Mouse (Mus musculus): Measurements from ENCODE around the gene Polr3h. TPM values are rescaled to one million over a fixed set of nuclear protein-coding genes. Genes with fewer than 3 reads are reported as not detected.
A peak's percentile ranks its signal among the peaks of the same experiment; 100 is the strongest.
"Not testable (repeated sequence)": the region's sequence is repeated elsewhere in the genome, so short reads cannot be mapped to it uniquely, and the experiment has no call there.

Gene Polr3h
- 80.1 and 80.8 TPM in 2 replicates for polyA plus RNA-seq (2015; fragmentation: Nextera tagmentation; extraction: Ambion mirVana)

- under 1% methylated on average over 54 of the region's 54 CpGs for WGBS
- H3K27me3 ChIP-seq, result no peaks in the 10 kb centered on the region
- H3K9me3 ChIP-seq (replicated peaks), result no peaks in the 10 kb centered on the region
- peak within 1 kb of the TSS; percentile 81 for H3K4me3 ChIP-seq (replicated peaks)
- peaks cover 52% of the 10 kb centered on the region for H3K4me1 ChIP-seq
- peaks cover 10% of the 10 kb centered on the region for H3K36me3 ChIP-seq
- peak within 1 kb of the TSS; percentile 93 for H3K27ac ChIP-seq
- peak within 1 kb of the TSS; percentile 93 for H3K4me2 ChIP-seq
- H3K9ac ChIP-seq, result peak within 1 kb of the TSS; percentile 80
- peak; percentile 93 for ATAC-seq (replicated peaks; ENCODE audit: low FRiP score)
These were observed at the start of gene Polr3h for GRCm38 (mm10) chr15:81925760-81926445. Polr3h (minus strand) TSS chr15:81926240.

GRCm38 (mm10) chr15:81975156-81975555 lies 49.1 kb upstream of the Polr3h start:
- ATAC-seq (replicated peaks; ENCODE audit: low FRiP score); H3K9ac ChIP-seq; H3K4me2 ChIP-seq; H3K4me3 ChIP-seq (replicated peaks); H3K36me3 ChIP-seq; H3K27me3 ChIP-seq; H3K27ac ChIP-seq; H3K4me1 ChIP-seq; H3K9me3 ChIP-seq (replicated peaks): not testable (repeated sequence)
- WGBS, result 94% methylated on average over 8 of the region's 8 CpGs

GRCm38 (mm10) chr15:81970498-81970897 lies 44.5 kb upstream of the Polr3h start:
- 95% methylated on average over 4 of the region's 4 CpGs for WGBS
- ATAC-seq (replicated peaks; ENCODE audit: low FRiP score); H3K9me3 ChIP-seq (replicated peaks); H3K4me2 ChIP-seq; H3K27me3 ChIP-seq; H3K9ac ChIP-seq; H3K27ac ChIP-seq; H3K4me3 ChIP-seq (replicated peaks); H3K4me1 ChIP-seq; H3K36me3 ChIP-seq: not testable (repeated sequence)

DNA sequence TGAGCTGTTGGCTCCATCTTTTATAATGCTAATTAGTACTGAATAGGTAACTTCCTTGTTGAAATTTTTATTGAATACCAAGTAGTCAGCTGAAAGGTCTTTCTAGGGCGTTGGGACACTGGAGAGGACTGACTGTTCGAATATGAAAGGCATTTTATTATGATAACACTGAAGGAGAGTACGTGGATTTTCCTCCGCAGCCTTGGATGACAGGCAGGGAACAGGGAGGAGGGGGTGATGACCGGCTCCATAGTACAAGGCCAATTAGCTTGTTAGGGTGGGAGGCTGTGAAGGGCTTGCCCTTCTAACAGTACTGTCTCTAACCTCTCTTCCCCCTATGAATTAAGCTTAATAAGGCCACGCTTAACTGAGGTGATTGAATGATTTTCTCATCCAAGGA lies 43.6 kb upstream of the Polr3h start:
- H3K9ac ChIP-seq; H3K27ac ChIP-seq; H3K27me3 ChIP-seq; H3K4me1 ChIP-seq; H3K36me3 ChIP-seq; H3K4me2 ChIP-seq; ATAC-seq (replicated peaks; ENCODE audit: low FRiP score); H3K4me3 ChIP-seq (replicated peaks); H3K9me3 ChIP-seq (replicated peaks): not testable (repeated sequence)
- WGBS, result 75% methylated on average over 6 of the region's 6 CpGs

DNA sequence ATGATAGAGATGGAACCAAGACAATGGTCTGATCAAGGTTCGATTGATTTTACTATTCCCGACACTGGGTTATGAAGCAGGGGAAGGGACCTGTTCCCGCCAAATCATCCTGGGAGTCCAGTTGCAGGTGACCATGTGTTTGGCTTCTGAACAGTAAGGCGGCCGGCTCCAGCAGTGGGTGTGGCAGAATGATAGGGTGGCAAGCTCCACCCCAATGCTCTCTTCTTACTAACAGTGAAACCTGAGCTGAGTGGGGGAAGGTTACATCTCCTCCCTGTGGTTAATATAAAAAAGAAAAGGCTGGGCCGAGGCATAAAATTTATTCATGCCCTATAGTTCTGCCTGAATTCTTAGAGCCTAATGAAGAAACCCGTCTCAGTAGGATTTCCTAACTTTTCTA lies 43.1 kb upstream of the Polr3h start:
- Histone ChIP-seq H3K36me3 (no peaks in the 10 kb centered on the region), H3K4me2 (no peak overlapping the region), H3K4me3 (replicated peaks) (no peak overlapping the region), H3K4me1 (no peaks in the 10 kb centered on the region), H3K9ac (no peak overlapping the region), H3K9me3 (replicated peaks) (peaks cover 5% of the 10 kb centered on the region), H3K27ac (no peak overlapping the region), H3K27me3 (no peaks in the 10 kb centered on the region)
- WGBS, result 53% methylated on average over 7 of the region's 7 CpGs
- 0 out of 2 replicates have a peak, but pooled peaks have one; percentile 46 for ATAC-seq (replicated peaks; ENCODE audit: low FRiP score)

- H3K9ac ChIP-seq, result no peak overlapping the region
- no peaks in the 10 kb centered on the region for H3K4me1 ChIP-seq
- H3K4me3 ChIP-seq (replicated peaks), result no peak overlapping the region
- no peaks in the 10 kb centered on the region for H3K27me3 ChIP-seq
- no peaks in the 10 kb centered on the region for H3K36me3 ChIP-seq
- H3K4me2 ChIP-seq, result no peak overlapping the region
- no peak for ATAC-seq (replicated peaks; ENCODE audit: low FRiP score)
- 35% methylated on average over 2 of the region's 2 CpGs for WGBS
- H3K27ac ChIP-seq, result no peak overlapping the region
- peaks cover 5% of the 10 kb centered on the region for H3K9me3 ChIP-seq (replicated peaks)
These were observed 42.4 kb upstream of the Polr3h start for GRCm38 (mm10) chr15:81968447-81968846.

DNA sequence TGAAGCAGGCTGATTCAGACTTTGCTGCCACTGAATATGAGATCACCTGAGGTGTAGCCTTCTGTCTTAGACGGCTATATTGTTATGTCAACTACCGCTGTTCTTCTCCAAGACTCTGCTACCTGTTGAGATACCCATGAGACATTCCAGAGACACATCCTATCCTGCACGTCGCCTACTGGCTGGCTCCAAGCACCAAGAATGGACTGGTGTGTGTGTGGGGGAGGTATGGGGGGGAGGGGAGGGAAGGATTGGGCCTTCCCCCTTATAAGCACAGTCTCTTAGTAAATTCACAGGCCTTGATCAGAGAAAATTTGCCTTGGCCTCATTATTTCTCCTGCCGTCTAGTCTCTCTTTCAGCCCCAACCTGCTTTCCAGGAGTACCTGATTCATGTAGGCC lies 41.8 kb upstream of the Polr3h start:
- H3K27ac ChIP-seq, result no peak overlapping the region
- WGBS, result 85% methylated on average over 5 of the region's 5 CpGs
- H3K4me3 ChIP-seq (replicated peaks), result no peak overlapping the region
- ATAC-seq (replicated peaks; ENCODE audit: low FRiP score), result no peak
- peaks cover 5% of the 10 kb centered on the region for H3K9me3 ChIP-seq (replicated peaks)
- H3K36me3 ChIP-seq, result no peaks in the 10 kb centered on the region
- H3K4me2 ChIP-seq, result no peak overlapping the region
- no peaks in the 10 kb centered on the region for H3K4me1 ChIP-seq
- H3K9ac ChIP-seq, result no peak overlapping the region
- no peaks in the 10 kb centered on the region for H3K27me3 ChIP-seq

- H3K27me3 ChIP-seq, result no peaks in the 10 kb centered on the region
- no peaks in the 10 kb centered on the region for H3K36me3 ChIP-seq
- ATAC-seq (replicated peaks; ENCODE audit: low FRiP score), result no peak
- no peak overlapping the region for H3K27ac ChIP-seq
- 79% methylated on average over 13 of the region's 14 CpGs for WGBS
- H3K4me1 ChIP-seq, result 0 out of 2 replicates have a peak, but pooled peaks cover 2% of the 10 kb centered on the region
- H3K9ac ChIP-seq, result no peak overlapping the region
- H3K4me2 ChIP-seq, result no peak overlapping the region
- no peaks in the 10 kb centered on the region for H3K9me3 ChIP-seq (replicated peaks)
- no peak overlapping the region for H3K4me3 ChIP-seq (replicated peaks)
These were observed 40.2 kb upstream of the Polr3h start for GRCm38 (mm10) chr15:81966062-81966829.

DNA sequence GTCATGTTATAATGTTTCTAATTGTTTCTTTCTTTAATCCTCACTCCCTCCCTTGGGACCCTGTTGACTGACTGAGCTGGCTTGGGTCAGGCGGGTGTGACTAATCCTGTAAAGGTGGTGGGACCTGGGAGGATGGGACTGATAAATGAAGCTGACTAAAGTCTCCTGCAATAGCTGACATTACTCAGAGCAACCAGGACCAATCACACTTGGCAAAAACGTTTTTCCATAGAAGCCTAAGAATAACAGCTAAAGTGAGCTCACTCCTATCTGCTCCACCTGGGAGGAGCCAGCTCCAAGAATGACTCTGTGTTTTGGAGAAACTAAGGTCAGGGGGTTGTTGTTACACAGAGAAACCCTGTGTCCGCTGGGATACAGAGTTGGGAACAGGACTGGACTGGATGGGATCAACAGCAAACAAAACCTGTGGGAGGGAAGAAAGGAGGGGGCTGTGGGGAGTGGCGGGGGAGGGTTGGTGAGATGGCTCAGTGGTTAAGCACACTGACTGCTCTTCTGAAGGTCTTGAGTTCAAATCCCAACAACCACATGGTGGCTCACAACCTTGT lies 39.0 kb upstream of the Polr3h start:
- WGBS, result 71% methylated on average over 4 of the region's 4 CpGs
- no peaks in the 10 kb centered on the region for H3K27me3 ChIP-seq
- no peaks in the 10 kb centered on the region for H3K9me3 ChIP-seq (replicated peaks)
- H3K4me1 ChIP-seq, result peaks cover 8% of the 10 kb centered on the region; the same call in 1 of the 2 replicates
- H3K4me3 ChIP-seq (replicated peaks), result no peak overlapping the region
- H3K36me3 ChIP-seq, result no peaks in the 10 kb centered on the region
- ATAC-seq (replicated peaks; ENCODE audit: low FRiP score), result no peak
- H3K4me2 ChIP-seq, result no peak overlapping the region
- no peak overlapping the region for H3K9ac ChIP-seq
- no peak overlapping the region for H3K27ac ChIP-seq

- Histone ChIP-seq H3K4me3 (replicated peaks) (no peak overlapping the region), H3K4me1 (peaks cover 13% of the 10 kb centered on the region; the same call in 1 of the 2 replicates), H3K4me2 (no peak overlapping the region), H3K9ac (no peak overlapping the region), H3K27me3 (no peaks in the 10 kb centered on the region), H3K27ac (no peak overlapping the region), H3K36me3 (no peaks in the 10 kb centered on the region), H3K9me3 (replicated peaks) (no peaks in the 10 kb centered on the region)
- no peak for ATAC-seq (replicated peaks; ENCODE audit: low FRiP score)
- WGBS, result 45% methylated on average over 1 of the region's 1 CpGs
These were observed 38.2 kb upstream of the Polr3h start for GRCm38 (mm10) chr15:81964262-81964661.

GRCm38 (mm10) chr15:81961078-81961451 lies 35.0 kb upstream of the Polr3h start:
- Histone ChIP-seq H3K27me3 (no peaks in the 10 kb centered on the region), H3K9me3 (replicated peaks) (no peaks in the 10 kb centered on the region), H3K4me3 (replicated peaks) (peak overlapping the region; percentile 71), H3K36me3 (no peaks in the 10 kb centered on the region), H3K4me2 (peak overlapping the region; percentile 96), H3K4me1 (peaks cover 13% of the 10 kb centered on the region; the same call in 1 of the 2 replicates), H3K27ac (peak overlapping the region; percentile 45; the same call in 1 of the 2 replicates), H3K9ac (peak overlapping the region; percentile 33; the same call in 1 of the 2 replicates)
- WGBS, result 0% methylated on average over 8 of the region's 8 CpGs
- peak; percentile 57; the same call in 1 of the 2 replicates for ATAC-seq (replicated peaks; ENCODE audit: low FRiP score)
